Mouse (Mus musculus) embryonic fibroblast, embryonic 13.5 days (primary cell): Measurements from ENCODE around the gene Dnajb7. TPM values are rescaled to one million over a fixed set of nuclear protein-coding genes. Genes with fewer than 3 reads are reported as not detected.
"Not testable (repeated sequence)": the region's sequence is repeated elsewhere in the genome, so short reads cannot be mapped to it uniquely, and the experiment has no call there.

ENCODE experiments used
- H3K27ac ChIP-seq: 2 replicates; pipeline ENCODE4 v1.5.1; 2012; ENCODE audit warnings: low read length, control low read depth, inconsistent platforms; ENCODE audit not compliant: insufficient read depth
- H3K4me1 ChIP-seq: 2 replicates; pipeline ENCODE4 v1.6.1; 2011; ENCODE audit warnings: low read length; ENCODE audit not compliant: control insufficient read depth, insufficient read depth
- H3K4me3 ChIP-seq: 2 replicates; pipeline ENCODE4 v1.5.1; 2011; ENCODE audit warnings: mild to moderate bottlenecking, control low read depth, low read length; ENCODE audit not compliant: insufficient read depth
- CTCF ChIP-seq: IDR thresholded peaks from 2 replicates; pipeline ENCODE4 v1.5.1; 2011; ENCODE audit warnings: mild to moderate bottlenecking, control low read depth, low read length, moderate library complexity, borderline replicate concordance; ENCODE audit not compliant: insufficient read depth
- POLR2A ChIP-seq: IDR thresholded peaks from 2 replicates; pipeline ENCODE4 v1.6.1; 2011; ENCODE audit warnings: low read depth, mild to moderate bottlenecking, control low read depth, low read length, moderate library complexity
- polyA plus RNA-seq: library from polyadenylated mRNA; stranded (reverse); fragments of >200 nt; gene quantifications from 2 replicates; pipeline ENCODE4 v1.2.4, GENCODE M21; 2011; ENCODE audit warnings: low read depth; ENCODE audit not compliant: missing spikeins, insufficient read length

Gene Dnajb7
- not detected in 2 replicates for polyA plus RNA-seq

DNA sequence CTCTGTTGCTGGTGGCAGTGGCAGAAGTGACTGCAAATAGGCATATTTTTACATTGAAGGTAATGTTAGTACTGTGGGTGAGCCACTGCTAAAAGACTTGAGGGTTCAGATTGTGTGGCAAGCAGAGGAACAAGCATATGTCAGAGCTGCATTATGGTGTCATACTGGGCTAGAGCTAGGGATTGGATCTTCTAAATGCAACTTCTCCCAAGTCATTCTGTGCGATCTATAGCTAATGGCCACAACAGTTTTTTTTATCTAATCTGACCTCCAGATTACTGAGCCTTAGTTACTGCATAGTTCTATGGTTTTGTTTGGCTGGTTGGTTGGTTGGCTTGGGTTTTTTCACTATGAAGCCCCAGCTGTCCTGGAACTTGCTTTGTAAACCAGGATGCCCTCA lies at the start of gene Dnajb7:
TSS of gene Dnajb7 (minus strand) at position 101 of the 400 bp plus-strand sequence.
- H3K27ac ChIP-seq, result no peak within 1 kb of the TSS
- H3K4me3 ChIP-seq, result no peak within 1 kb of the TSS
- TF ChIP-seq POLR2A (no peak), CTCF (no peak)
- no peaks in the 10 kb centered on the region for H3K4me1 ChIP-seq

DNA sequence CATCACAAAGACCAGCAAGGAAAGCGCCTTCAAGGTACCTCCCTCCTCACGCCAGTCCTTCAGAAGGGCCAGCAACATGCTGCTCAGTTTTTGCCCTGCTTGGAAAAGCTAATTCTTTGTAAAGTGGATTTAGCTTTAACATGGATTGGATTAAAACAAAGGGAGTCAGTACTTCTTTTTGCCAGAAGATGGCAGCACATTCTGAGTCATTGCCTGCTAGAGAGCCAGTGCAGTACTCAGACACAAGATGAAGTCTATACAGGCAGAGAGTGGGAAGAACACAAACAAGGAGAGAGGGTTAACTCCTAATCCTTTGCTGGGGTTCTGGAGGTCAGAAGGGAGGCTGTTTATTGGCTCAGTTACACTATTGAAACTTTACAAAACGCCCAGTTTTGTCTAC lies 40.4 kb upstream of the Dnajb7 start:
- no peak overlapping the region for H3K4me3 ChIP-seq
- TF ChIP-seq POLR2A, result no peak
- no peak for TF ChIP-seq CTCF
- H3K4me1 ChIP-seq, result no peaks in the 10 kb centered on the region
- H3K27ac ChIP-seq, result no peak overlapping the region

DNA sequence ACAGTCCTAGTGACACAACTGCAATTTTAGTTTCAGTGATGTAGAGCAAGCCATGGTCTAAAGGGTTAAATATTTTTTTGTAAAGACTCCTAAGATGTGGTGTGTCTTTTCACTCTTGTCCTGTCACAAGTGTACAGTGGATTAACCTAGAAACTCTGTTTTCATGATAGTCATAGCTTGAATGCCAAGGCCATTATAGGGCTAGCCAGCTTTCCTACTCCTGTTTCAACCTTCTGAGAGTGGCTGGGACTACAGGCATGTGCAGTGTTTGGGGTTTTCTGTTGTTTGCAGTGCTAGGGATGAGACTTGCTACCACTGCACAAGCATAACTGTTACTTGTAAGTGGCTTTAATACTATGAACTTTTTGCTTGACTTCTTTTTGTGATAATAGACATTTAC lies 31.1 kb upstream of the Dnajb7 start:
- TF ChIP-seq POLR2A (no peak), CTCF (no peak)
- Histone ChIP-seq H3K4me1 (no peaks in the 10 kb centered on the region), H3K27ac (no peak overlapping the region), H3K4me3 (no peak overlapping the region)

DNA sequence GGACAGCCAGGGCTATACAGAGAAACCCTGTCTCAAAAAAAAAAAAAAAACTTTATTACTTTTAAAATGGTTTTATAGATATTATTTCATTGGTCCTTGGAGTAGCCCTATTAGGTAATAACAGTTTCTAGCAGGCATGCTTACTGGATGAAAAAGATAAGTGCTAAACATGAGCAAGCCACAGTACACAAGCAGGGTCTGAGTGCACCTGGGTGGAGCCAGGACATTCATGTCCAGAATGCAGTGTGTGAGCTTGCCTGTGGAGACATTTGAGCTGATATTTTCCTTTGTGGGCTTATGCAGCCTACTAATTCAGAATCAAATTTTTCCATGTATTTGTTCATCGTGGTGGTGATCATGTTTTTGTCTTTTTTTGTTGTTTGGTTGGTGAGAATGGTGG lies 30.2 kb upstream of the Dnajb7 start:
- no peak for TF ChIP-seq CTCF
- TF ChIP-seq POLR2A, result no peak
- H3K27ac ChIP-seq, result no peak overlapping the region
- H3K4me1 ChIP-seq, result no peaks in the 10 kb centered on the region
- no peak overlapping the region for H3K4me3 ChIP-seq

DNA sequence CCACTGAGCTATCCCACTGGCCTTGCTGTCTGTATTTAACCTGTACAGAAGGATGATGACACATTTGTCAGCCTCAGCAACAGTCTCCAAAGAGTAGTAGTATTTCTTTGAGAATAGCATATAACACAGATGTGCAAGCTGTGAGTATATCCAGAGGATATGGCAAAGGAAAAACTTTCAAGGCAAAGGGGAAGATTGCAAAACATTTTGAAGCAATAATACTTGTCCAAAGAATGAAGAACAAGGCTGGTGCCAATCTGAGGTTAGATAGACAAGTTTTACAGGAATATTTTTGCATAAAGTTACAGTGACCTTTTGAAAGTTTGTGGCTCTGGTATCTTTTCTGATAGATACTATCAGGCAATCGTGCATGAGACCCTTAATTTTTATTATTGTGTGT lies 23.1 kb upstream of the Dnajb7 start:
- no peaks in the 10 kb centered on the region for H3K4me1 ChIP-seq
- no peak overlapping the region for H3K27ac ChIP-seq
- TF ChIP-seq POLR2A, result no peak
- no peak for TF ChIP-seq CTCF
- no peak overlapping the region for H3K4me3 ChIP-seq

DNA sequence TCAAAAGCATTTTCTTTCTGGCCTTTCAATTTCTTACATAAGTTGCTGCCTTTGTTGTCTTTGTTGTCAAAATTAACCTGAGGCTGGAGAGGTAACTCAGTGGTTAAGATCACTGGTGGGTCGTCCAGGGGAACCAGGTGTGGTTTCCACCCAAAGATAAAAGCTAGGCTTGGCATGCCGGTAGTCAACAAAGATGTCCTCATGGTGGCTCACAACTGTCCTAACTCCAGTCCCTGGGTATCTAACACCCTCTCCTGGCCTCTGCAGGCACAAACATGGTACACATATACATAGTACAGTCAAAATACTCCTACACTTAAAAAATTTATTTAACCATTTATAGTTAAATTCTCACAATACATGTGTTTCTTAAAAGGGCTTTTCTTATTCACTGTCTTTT lies 19.8 kb upstream of the Dnajb7 start:
- no peak overlapping the region for H3K4me3 ChIP-seq
- no peaks in the 10 kb centered on the region for H3K4me1 ChIP-seq
- TF ChIP-seq CTCF, result no peak
- TF ChIP-seq POLR2A, result no peak
- H3K27ac ChIP-seq, result no peak overlapping the region

DNA sequence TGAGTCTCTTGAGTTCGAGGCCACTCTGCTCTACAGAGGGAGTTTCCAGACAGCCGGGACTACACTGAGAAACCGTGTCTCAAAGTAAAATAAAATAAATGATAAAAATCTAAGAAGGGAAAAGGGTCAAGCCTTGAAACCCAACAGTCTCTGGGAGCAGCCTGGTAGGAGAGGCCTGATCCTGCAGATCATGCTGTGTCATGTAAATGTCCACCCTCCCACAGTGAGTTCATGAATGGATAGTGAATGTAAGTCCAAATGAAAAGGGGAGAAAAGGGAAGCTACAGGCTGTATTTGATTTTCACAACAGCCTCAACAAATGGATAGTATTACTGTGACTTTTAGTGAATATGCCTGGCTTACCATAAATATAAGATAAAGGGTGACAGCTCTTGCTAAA lies 17.2 kb upstream of the Dnajb7 start:
- no peak overlapping the region for H3K4me3 ChIP-seq
- no peaks in the 10 kb centered on the region for H3K4me1 ChIP-seq
- TF ChIP-seq POLR2A, result no peak
- no peak for TF ChIP-seq CTCF
- H3K27ac ChIP-seq, result no peak overlapping the region

DNA sequence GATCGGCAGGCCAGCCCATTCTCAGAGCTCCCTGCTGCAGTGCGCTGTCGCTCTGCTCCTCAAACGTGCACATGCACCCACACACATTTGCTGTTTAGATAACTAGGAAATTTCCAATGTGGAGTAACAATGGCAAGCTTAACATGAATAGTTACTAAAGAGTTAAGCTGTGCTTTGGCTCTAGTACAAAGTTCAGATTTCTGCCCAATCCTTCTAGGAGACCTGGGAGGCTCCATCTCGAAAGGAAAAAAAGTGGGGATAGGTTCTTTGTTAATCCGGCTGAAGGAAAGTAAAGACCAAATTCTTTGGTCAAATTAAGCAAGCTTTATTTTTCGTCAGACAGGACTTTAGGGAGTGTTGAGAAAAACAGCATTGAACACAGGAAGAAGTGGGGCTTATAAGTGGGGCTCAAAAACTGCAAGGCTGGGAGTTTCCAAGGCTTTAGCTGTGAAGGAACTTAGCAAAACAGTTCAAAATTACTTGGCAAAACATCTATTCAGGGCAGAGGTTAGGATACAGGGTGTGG lies 14.1 kb upstream of the Dnajb7 start:
- TF ChIP-seq POLR2A (no peak), CTCF (no peak)
- Histone ChIP-seq H3K4me3 (no peak overlapping the region), H3K4me1 (no peaks in the 10 kb centered on the region), H3K27ac (no peak overlapping the region)

DNA sequence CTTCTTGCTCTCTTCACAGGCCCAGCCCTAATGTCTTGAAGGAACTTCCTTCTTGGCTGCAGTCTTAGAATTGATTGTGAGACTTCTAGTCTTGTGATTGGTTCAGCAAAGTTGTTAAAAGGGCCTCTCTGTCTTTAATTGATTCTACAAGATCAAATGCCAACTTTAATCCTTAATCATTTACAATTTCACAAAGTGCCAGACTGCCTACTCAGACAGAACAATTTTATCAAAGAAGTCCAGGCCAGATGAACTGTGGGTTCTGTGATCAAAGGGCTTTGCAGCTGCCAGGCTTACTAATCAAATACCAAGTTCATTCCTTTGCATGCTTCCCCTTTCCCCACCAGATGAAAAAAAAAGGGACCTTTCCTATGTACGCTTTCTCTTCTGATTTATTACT lies 13.4 kb upstream of the Dnajb7 start:
- no peak for TF ChIP-seq CTCF
- no peak for TF ChIP-seq POLR2A

DNA sequence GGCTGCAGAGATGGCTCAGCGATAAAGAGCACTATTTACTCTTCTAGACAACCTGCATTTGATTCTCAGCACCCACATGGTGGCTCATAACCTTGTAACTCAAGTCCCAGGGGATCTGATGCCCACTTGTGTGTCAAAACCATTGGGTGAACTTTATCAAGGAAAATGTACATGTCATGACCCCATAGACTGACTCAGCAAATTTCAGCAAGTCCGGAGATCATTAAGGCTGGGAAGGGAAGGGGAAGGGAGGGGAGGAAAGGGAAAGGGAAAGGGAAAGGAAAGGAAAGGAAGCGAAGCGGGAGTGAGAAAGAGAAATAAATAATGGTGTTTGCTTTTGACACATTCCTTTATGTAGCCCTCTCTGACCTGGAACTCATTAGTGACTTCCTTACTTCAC lies 10.0 kb upstream of the Dnajb7 start:
- Histone ChIP-seq H3K4me1 (no peaks in the 10 kb centered on the region), H3K27ac (no peak overlapping the region), H3K4me3 (no peak overlapping the region)
- TF ChIP-seq POLR2A, result no peak
- TF ChIP-seq CTCF, result no peak

More for the DNA sequence above, 13.4 kb upstream of the Dnajb7 start:
- Histone ChIP-seq H3K4me1 (no peaks in the 10 kb centered on the region), H3K4me3 (no peak overlapping the region), H3K27ac (no peak overlapping the region)

DNA sequence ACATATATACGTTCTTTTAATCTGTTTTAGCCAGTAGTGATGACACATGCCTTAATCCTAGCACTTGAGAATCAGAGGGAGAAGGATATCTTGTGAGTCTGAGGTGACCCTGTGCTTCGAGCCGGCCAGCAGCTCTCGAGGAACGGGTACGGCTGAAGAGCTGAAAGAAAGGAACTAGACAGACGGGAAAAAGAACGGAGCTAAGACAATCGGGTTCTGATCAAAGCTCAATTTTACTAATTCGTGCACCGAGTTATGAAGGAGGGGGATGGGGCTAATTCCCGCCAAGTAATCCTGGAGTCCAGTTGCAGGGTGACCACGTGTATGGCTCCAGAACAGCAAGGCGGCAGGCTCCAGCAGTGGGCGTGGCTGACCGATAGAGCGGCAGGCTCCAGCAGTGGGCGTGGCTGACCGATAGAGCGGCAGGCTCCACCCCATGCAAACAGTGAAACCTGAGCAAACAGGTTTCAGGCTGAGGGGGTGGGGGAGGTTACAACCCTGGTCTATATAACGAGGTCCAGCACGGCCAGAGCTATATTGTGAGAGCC lies 8.7 kb upstream of the Dnajb7 start:
- not testable (repeated sequence) for H3K4me3 ChIP-seq, H3K27ac ChIP-seq, H3K4me1 ChIP-seq
